Comparison of ENCODE assay signal across 16 mouse cellular contexts in the genomic region with DNA sequence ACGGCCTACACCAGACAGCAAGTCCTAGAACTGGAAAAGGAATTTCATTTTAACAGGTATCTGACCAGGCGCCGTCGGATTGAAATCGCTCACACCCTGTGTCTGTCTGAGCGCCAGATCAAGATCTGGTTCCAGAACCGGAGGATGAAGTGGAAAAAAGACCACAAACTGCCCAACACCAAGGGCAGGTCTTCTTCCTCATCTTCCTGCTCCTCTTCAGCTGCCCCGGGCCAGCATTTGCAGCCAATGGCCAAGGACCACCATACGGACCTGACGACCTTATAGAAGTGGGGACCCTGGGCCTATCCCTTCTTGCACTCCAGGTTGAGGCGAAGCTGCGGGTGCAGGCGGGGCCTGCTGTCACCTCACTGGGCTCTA. TPM values are rescaled to one million over a fixed set of nuclear protein-coding genes. Genes with fewer than 3 reads are reported as not detected.
A peak's percentile ranks its signal among the peaks of the same experiment; 100 is the strongest.
DNase-seq lines count a peak whose midpoint lies in the region; ATAC-seq and TF ChIP-seq lines count a peak whose summit lies in the region.
"Had no signal": no experiment of that assay in that cellular context is flagged by ENCODE, and none has a peak within 500 bp of the region (broad histone marks: within the 10 kb centered on the region; RNA-seq: fewer than 3 reads in every experiment).

No protein-coding gene starts in this region.

- peak overlapping the region; percentile 65 for H3K4me2 ChIP-seq in kidney, postnatal 0 days (ENCODE audit: low read length)
- peak overlapping the region; percentile 51; the same call in 1 of the 2 replicates for H3K4me2 ChIP-seq in intestine, embryonic 14.5 days (ENCODE audit: low read length)
- peak overlapping the region; percentile 68 for H3K4me2 ChIP-seq in neural tube, embryonic 14.5 days (ENCODE audit: low read depth, low read length)

- H3K9ac ChIP-seq in kidney, postnatal 0 days (ENCODE audit: low read depth, low read length): peak overlapping the region; percentile 59; the same call in 1 of the 2 replicates
- peak overlapping the region; percentile 41 for H3K9ac ChIP-seq in intestine, embryonic 14.5 days (ENCODE audit: low read length)
- H3K9ac ChIP-seq in neural tube, embryonic 14.5 days (replicated peaks; ENCODE audit: low read depth, low read length): peak overlapping the region; percentile 46
- H3K9ac ChIP-seq: liver, embryonic 14.5 days had no signal

- no peaks in the 10 kb centered on the region for H3K9me3 ChIP-seq in kidney, postnatal 0 days (replicated peaks; ENCODE audit: low read length)
- no peaks in the 10 kb centered on the region for H3K9me3 ChIP-seq in intestine, embryonic 14.5 days (ENCODE audit: control insufficient read depth, low read length)
- H3K9me3 ChIP-seq in neural tube, embryonic 14.5 days (ENCODE audit: control insufficient read depth, low read length): no peaks in the 10 kb centered on the region

- H3K4me3 ChIP-seq in kidney, postnatal 0 days (replicated peaks; ENCODE audit: low read depth, low read length): peak overlapping the region; percentile 30; the same call in 1 of the 2 replicates
- peak overlapping the region; percentile 33 for H3K4me3 ChIP-seq in intestine, embryonic 14.5 days (ENCODE audit: low read depth, low read length)
- H3K4me3 ChIP-seq in neural tube, embryonic 14.5 days (ENCODE audit: low read depth, low read length): peak overlapping the region; percentile 34
- H3K4me3 ChIP-seq: layer of hippocampus, adult 2 months had no signal

- H3K36me3 ChIP-seq in kidney, postnatal 0 days (ENCODE audit: insufficient read depth, low read length): 0 out of 2 replicates have a peak, but pooled peaks cover 4% of the 10 kb centered on the region
- H3K36me3 ChIP-seq in intestine, embryonic 14.5 days (ENCODE audit: control insufficient read depth, insufficient read depth, low read length): no peaks in the 10 kb centered on the region
- peaks cover 19% of the 10 kb centered on the region for H3K36me3 ChIP-seq in neural tube, embryonic 14.5 days (ENCODE audit: control insufficient read depth, insufficient read depth, low read length)

- no peaks in the 10 kb centered on the region for H3K27me3 ChIP-seq in kidney, postnatal 0 days (ENCODE audit: insufficient read depth, low read length)
- H3K27me3 ChIP-seq in intestine, embryonic 14.5 days (replicated peaks; ENCODE audit: control insufficient read depth, insufficient read depth, low read length): peaks cover 95% of the 10 kb centered on the region
- H3K27me3 ChIP-seq in neural tube, embryonic 14.5 days (ENCODE audit: control insufficient read depth, insufficient read depth, low read length): no peaks in the 10 kb centered on the region

- DNase-seq in embryo, embryonic 10 days (ENCODE audit: low spot score): peak; percentile 46
- DNase-seq in embryo, embryonic 10.5 days (ENCODE audit: low spot score): no peak
- DNase-seq in kidney, postnatal 0 days (ENCODE audit: low spot score): no peak
- DNase-seq in kidney, postnatal 25 days: no peak
- DNase-seq in intestine, embryonic 14.5 days (ENCODE audit: low spot score): peak; percentile 58
- no peak for DNase-seq in spleen, postnatal 4 days (ENCODE audit: low spot score in 2 of 2)
- DNase-seq in left cerebral cortex, adult 9 months (ENCODE audit: low spot score in 2 of 2): no peak
- DNase-seq: adrenal gland, adult 8-10 months; cerebellum, postnatal 10 days; heart, postnatal 10 days; spleen, adult 18-20 months; thymus, adult 2 months had no signal

- no peak for TF ChIP-seq CTCF in kidney, postnatal 0 days (IDR thresholded peaks at IDR 0.05; ENCODE audit: low read depth)

- 0 out of 2 replicates have a peak, but pooled peaks have one; percentile 17 for ATAC-seq in kidney, postnatal 0 days (replicated peaks; ENCODE audit: low FRiP score, low read depth)
- peak; percentile 44 for ATAC-seq in intestine, embryonic 14.5 days (replicated peaks; ENCODE audit: low FRiP score, low TSS enrichment, low read depth)
- ATAC-seq in neural tube, embryonic 14.5 days (ENCODE audit: low read depth): no peak

- WGBS in kidney, postnatal 0 days: 47% methylated on average over 13 of the region's 13 CpGs
- 62% methylated on average over 13 of the region's 13 CpGs for WGBS in intestine, embryonic 14.5 days
- WGBS in neural tube, embryonic 14.5 days: 11% methylated on average over 13 of the region's 13 CpGs

- peak overlapping the region; percentile 62 for H3K27ac ChIP-seq in kidney, postnatal 0 days
- H3K27ac ChIP-seq in intestine, embryonic 14.5 days (ENCODE audit: low read depth): peak overlapping the region; percentile 67; the same call in 1 of the 2 replicates
- peak overlapping the region; percentile 83 for H3K27ac ChIP-seq in neural tube, embryonic 14.5 days (ENCODE audit: low read depth, low read length)
- H3K27ac ChIP-seq: layer of hippocampus, adult 2 months; liver, embryonic 14.5 days; macrophage had no signal

- H3K4me1 ChIP-seq in kidney, postnatal 0 days (replicated peaks; ENCODE audit: insufficient read depth, low read length): peaks cover 37% of the 10 kb centered on the region; the same call in 1 of the 2 replicates
- H3K4me1 ChIP-seq in intestine, embryonic 14.5 days (replicated peaks; ENCODE audit: control insufficient read depth, insufficient read depth, low read length): peaks cover 18% of the 10 kb centered on the region
- H3K4me1 ChIP-seq in neural tube, embryonic 14.5 days (ENCODE audit: control insufficient read depth, insufficient read depth, low read length): peaks cover 85% of the 10 kb centered on the region

RNA-seq across cellular contexts. Expression of a gene that starts 1.8 kb away (rescaled TPM):
- polyA plus RNA-seq in kidney, postnatal 0 days (2015; fragmentation: Nextera tagmentation; extraction: Ambion mirVana): 1.1 and 1.3 TPM in 2 replicates
- 0.38 and 0.66 TPM in 2 replicates for polyA plus RNA-seq in intestine, embryonic 14.5 days (2014; fragmentation: Nextera tagmentation; extraction: Ambion mirVana)
- 1.4 and 2.5 TPM in 2 replicates for polyA plus RNA-seq in neural tube, embryonic 14.5 days (2014; fragmentation: Nextera tagmentation; extraction: Ambion mirVana)
- polyA plus RNA-seq: liver, embryonic 14.5 days; macrophage had no signal

RNA-seq across cellular contexts. Expression of a gene that starts 16.6 kb away (rescaled TPM):
- polyA plus RNA-seq in kidney, postnatal 0 days (2015; fragmentation: Nextera tagmentation; extraction: Ambion mirVana): 3.3 and 4.4 TPM in 2 replicates
- polyA plus RNA-seq in intestine, embryonic 14.5 days (2014; fragmentation: Nextera tagmentation; extraction: Ambion mirVana): 1.6 and 2.9 TPM in 2 replicates
- 4.7 and 5.5 TPM in 2 replicates for polyA plus RNA-seq in neural tube, embryonic 14.5 days (2014; fragmentation: Nextera tagmentation; extraction: Ambion mirVana)
- polyA plus RNA-seq: macrophage had no signal

RNA-seq across cellular contexts. Expression of a gene that starts 16.6 kb away (rescaled TPM):
- 7.9 and 8.0 TPM in 2 replicates for polyA plus RNA-seq in kidney, postnatal 0 days (2015; fragmentation: Nextera tagmentation; extraction: Ambion mirVana)
- polyA plus RNA-seq in intestine, embryonic 14.5 days (2014; fragmentation: Nextera tagmentation; extraction: Ambion mirVana): 27.6 and 27.8 TPM in 2 replicates
- 13.5 and 13.9 TPM in 2 replicates for polyA plus RNA-seq in neural tube, embryonic 14.5 days (2014; fragmentation: Nextera tagmentation; extraction: Ambion mirVana)
- polyA plus RNA-seq: macrophage had no signal

RNA-seq across cellular contexts. Expression of a gene that starts 23.9 kb away (rescaled TPM):
- 73.4 and 76.7 TPM in 2 replicates for polyA plus RNA-seq in kidney, postnatal 0 days (2015; fragmentation: Nextera tagmentation; extraction: Ambion mirVana)
- 6.1 and 8.4 TPM in 2 replicates for polyA plus RNA-seq in intestine, embryonic 14.5 days (2014; fragmentation: Nextera tagmentation; extraction: Ambion mirVana)
- polyA plus RNA-seq in neural tube, embryonic 14.5 days (2014; fragmentation: Nextera tagmentation; extraction: Ambion mirVana): 19.9 and 23.6 TPM in 2 replicates
- polyA plus RNA-seq: macrophage had no signal

RNA-seq across cellular contexts. Expression of a gene that starts 30.8 kb away (rescaled TPM):
- 57.8 and 67.0 TPM in 2 replicates for polyA plus RNA-seq in kidney, postnatal 0 days (2015; fragmentation: Nextera tagmentation; extraction: Ambion mirVana)
- polyA plus RNA-seq in intestine, embryonic 14.5 days (2014; fragmentation: Nextera tagmentation; extraction: Ambion mirVana): 3.9 and 6.8 TPM in 2 replicates
- 20.9 and 37.4 TPM in 2 replicates for polyA plus RNA-seq in neural tube, embryonic 14.5 days (2014; fragmentation: Nextera tagmentation; extraction: Ambion mirVana)
- polyA plus RNA-seq: macrophage had no signal

Comparison
In these comparisons a context has a peak if more than half of its experiments do, and no peak if none do; other contexts are left out.
1. DNase-seq: peak in embryo, embryonic 10 days (single experiment) and intestine, embryonic 14.5 days (single experiment); none in embryo, embryonic 10.5 days (single experiment), kidney, postnatal 0 days (single experiment), kidney, postnatal 25 days (0 of 2), spleen, postnatal 4 days (0 of 2) and left cerebral cortex, adult 9 months (0 of 2).
2. Peak in every context shown above with its lines, with median percentiles within 50 percentile points of each other: H3K27ac ChIP-seq, H3K4me2 ChIP-seq, H3K4me3 ChIP-seq and H3K9ac ChIP-seq.